Mouse (Mus musculus) bone marrow, adult 2 months (tissue): ENCODE results near the gene Ggt1. TPM values are rescaled to one million over a fixed set of nuclear protein-coding genes. Genes with fewer than 3 reads are reported as not detected.

Experiments used
- H3K27ac ChIP-seq: fragments of 200-500 bp; 2 replicates; pipeline ENCODE4 v1.5.1; 2012; ENCODE audit warnings: low read depth, mild to moderate bottlenecking, control low read depth, inconsistent platforms, low read length; ENCODE audit not compliant: control insufficient read depth, poor library complexity, insufficient read depth
- H3K4me1 ChIP-seq: fragments of 200-500 bp; 2 replicates; pipeline ENCODE4 v1.6.1; 2011; ENCODE audit warnings: low read length; ENCODE audit not compliant: control insufficient read depth, insufficient read depth
- H3K4me3 ChIP-seq: fragments of 200-500 bp; replicated peaks from 2 replicates; pipeline ENCODE3; 2011; ENCODE audit warnings: mild to moderate bottlenecking, low read depth, low read length, control low read depth; ENCODE audit not compliant: control insufficient read depth
- CTCF ChIP-seq: fragments of 200-500 bp; IDR thresholded peaks from 2 replicates; pipeline ENCODE4 v1.5.1; 2011; ENCODE audit warnings: low read length, control low read depth; ENCODE audit not compliant: control insufficient read depth, insufficient read depth
- POLR2A ChIP-seq: fragments of 200-500 bp; IDR thresholded peaks from 2 replicates; pipeline ENCODE4 v1.6.1; 2011; ENCODE audit warnings: low read depth, mild to moderate bottlenecking, control low read depth, low read length, borderline replicate concordance; ENCODE audit not compliant: control insufficient read depth
- WGBS: fragments of 180-500 bp; shearing (Covaris S2); methylation state at CpG from one replicate; pipeline ENCODE4 v1.1.7; 2018; 5-methylcytosine and 5-hydroxymethylcytosine counted together
- polyA plus RNA-seq: library from polyadenylated mRNA; stranded (reverse); fragments of >200 nt; gene quantifications from 2 replicates; pipeline ENCODE4 v1.2.4, GENCODE M21; 2011; ENCODE audit warnings: low replicate concordance; ENCODE audit not compliant: missing spikeins, insufficient read depth, insufficient read length

The Ggt1 gene
- polyA plus RNA-seq, 1 experiment, result 11.4 TPM

GRCm38 (mm10) chr10:75571937-75572336 lies 10.5 kb downstream of the Ggt1 start:
- no peak overlapping the region for H3K4me3 ChIP-seq
- WGBS, result 72% methylated on average over 9 of the region's 9 CpGs
- TF ChIP-seq POLR2A (no peak), CTCF (no peak)
- no peaks in the 10 kb centered on the region; the same call in 1 of the 2 replicates for H3K4me1 ChIP-seq
- no peak overlapping the region for H3K27ac ChIP-seq

GRCm38 (mm10) chr10:75573181-75573580 lies 11.8 kb downstream of the Ggt1 start:
- no peak for TF ChIP-seq CTCF
- no peak for TF ChIP-seq POLR2A
- H3K4me1 ChIP-seq, result no peaks in the 10 kb centered on the region; the same call in 1 of the 2 replicates
- 81% methylated on average over 10 of the region's 10 CpGs for WGBS
- H3K4me3 ChIP-seq, result no peak overlapping the region
- H3K27ac ChIP-seq, result no peak overlapping the region

GRCm38 (mm10) chr10:75573965-75574364 lies 12.6 kb downstream of the Ggt1 start:
- Histone ChIP-seq H3K4me1 (no peaks in the 10 kb centered on the region; the same call in 1 of the 2 replicates), H3K27ac (no peak overlapping the region), H3K4me3 (no peak overlapping the region)
- TF ChIP-seq CTCF (no peak), POLR2A (no peak)
- WGBS, result 88% methylated on average over 9 of the region's 9 CpGs

- WGBS, result 83% methylated on average over 6 of the region's 6 CpGs
- Histone ChIP-seq H3K4me3 (no peak overlapping the region), H3K4me1 (no peaks in the 10 kb centered on the region), H3K27ac (no peak overlapping the region)
- TF ChIP-seq CTCF (no peak), POLR2A (no peak)
Measured at GRCm38 (mm10) chr10:75579129-75579528, 17.7 kb downstream of the Ggt1 start.

- H3K4me3 ChIP-seq, result no peak overlapping the region
- no peak overlapping the region for H3K27ac ChIP-seq
- H3K4me1 ChIP-seq, result peaks cover 3% of the 10 kb centered on the region
- 15% methylated on average over 20 of the region's 20 CpGs for WGBS
- TF ChIP-seq POLR2A (no peak), CTCF (peak; percentile 93)
Measured at GRCm38 (mm10) chr10:75585876-75586552, 24.6 kb downstream of the Ggt1 start.

GRCm38 (mm10) chr10:75586553-75586879 lies 25.1 kb downstream of the Ggt1 start:
- Histone ChIP-seq H3K27ac (no peak overlapping the region), H3K4me1 (peaks cover 3% of the 10 kb centered on the region), H3K4me3 (no peak overlapping the region)
- TF ChIP-seq POLR2A, result no peak
- TF ChIP-seq CTCF, result no peak
- WGBS, result 78% methylated on average over 1 of the region's 1 CpGs

GRCm38 (mm10) chr10:75587781-75588180 lies 26.4 kb downstream of the Ggt1 start:
- 75% methylated on average over 4 of the region's 4 CpGs for WGBS
- H3K27ac ChIP-seq, result no peak overlapping the region
- H3K4me3 ChIP-seq, result no peak overlapping the region
- peaks cover 9% of the 10 kb centered on the region for H3K4me1 ChIP-seq
- TF ChIP-seq POLR2A (no peak), CTCF (no peak)

GRCm38 (mm10) chr10:75588336-75588735 lies 26.9 kb downstream of the Ggt1 start:
- H3K4me1 ChIP-seq, result peaks cover 9% of the 10 kb centered on the region

GRCm38 (mm10) chr10:75589129-75589528 lies 27.7 kb downstream of the Ggt1 start, which contains the start of gene Ggt5:
TSS of gene Ggt5 (plus strand) at chr10:75589340.
- peaks cover 11% of the 10 kb centered on the region for H3K4me1 ChIP-seq
- no peak for TF ChIP-seq CTCF
- no peak for TF ChIP-seq POLR2A
- H3K4me3 ChIP-seq, result peak within 1 kb of the TSS; percentile 75
- peak within 1 kb of the TSS; percentile 68 for H3K27ac ChIP-seq
- 9% methylated on average over 5 of the region's 5 CpGs for WGBS

More at GRCm38 (mm10) chr10:75588336-75588735, 26.9 kb downstream of the Ggt1 start:
- Histone ChIP-seq H3K4me3 (no peak overlapping the region), H3K27ac (no peak overlapping the region)
- 78% methylated on average over 5 of the region's 5 CpGs for whole genome bisulfite sequencing
- TF ChIP-seq POLR2A (no peak), CTCF (no peak)
